Mouse (Mus musculus) erythroblast, embryonic 14.5 days (primary cell): ENCODE measurements around the gene Acer3.

Experiments used
- GATA1 ChIP-seq: IDR thresholded peaks from 2 replicates; pipeline ENCODE4 v1.6.1; 2012; ENCODE audit warnings: low read length, inconsistent platforms, mixed read lengths
- TAL1 ChIP-seq: IDR thresholded peaks from 3 replicates; pipeline ENCODE4 v1.6.1; 2012; ENCODE audit warnings: low read length, inconsistent platforms, mixed read lengths

DNA sequence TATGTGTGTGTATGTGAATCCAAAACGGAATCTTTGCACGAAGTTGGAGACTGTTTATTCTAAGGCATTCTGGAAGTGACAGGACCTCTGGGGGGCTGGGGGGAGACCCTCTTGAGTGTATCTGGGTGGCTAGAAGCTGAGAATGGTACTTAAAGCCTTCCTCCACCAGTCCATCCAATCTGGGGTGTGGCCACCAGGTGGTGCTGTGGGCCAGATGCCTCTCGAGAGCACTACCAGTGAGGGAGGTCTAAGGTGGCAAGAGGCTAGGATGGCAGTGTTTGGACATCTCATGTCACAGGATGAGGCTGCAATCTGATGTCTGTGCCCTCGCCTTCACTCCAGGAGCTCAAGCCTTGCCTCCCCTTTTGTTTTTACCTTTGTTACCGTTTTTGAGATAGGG is 28.1 kb upstream of the Acer3 start:
- TF ChIP-seq TAL1 (no peak), GATA1 (no peak)
